Mouse (Mus musculus) C2C12 (cell line): ENCODE results near the gene Hinfp. TPM values are rescaled to one million over a fixed set of nuclear protein-coding genes. Genes with fewer than 3 reads are reported as not detected.
A peak's percentile ranks its signal among the peaks of the same experiment; 100 is the strongest.

Source experiments
- H3K27me3 ChIP-seq: one replicate; pipeline ENCODE4 v1.6.1; 2011; ENCODE audit not compliant: control insufficient read depth, insufficient read depth, insufficient read length
- H3K36me3 ChIP-seq: one replicate; pipeline ENCODE4 v1.6.1; 2011; ENCODE audit not compliant: control insufficient read depth, insufficient read depth
- H3K4me3 ChIP-seq: one replicate; pipeline ENCODE4 v1.5.1; 2011; ENCODE audit warnings: mild to moderate bottlenecking, control low read depth; ENCODE audit not compliant: poor library complexity, insufficient read depth, severe bottlenecking
- H3K79me2 ChIP-seq: one replicate; pipeline ENCODE4 v1.6.1; 2011; ENCODE audit not compliant: control insufficient read depth, insufficient read depth
- H3K79me3 ChIP-seq: one replicate; pipeline ENCODE4 v1.6.1; 2011; ENCODE audit warnings: low read depth, control low read depth
- H3ac ChIP-seq: one replicate; pipeline ENCODE3; 2011; ENCODE audit warnings: low read depth; ENCODE audit not compliant: control insufficient read depth, insufficient read length
- CEBPB ChIP-seq: IDR thresholded peaks from one replicate; pipeline ENCODE4 v1.6.1; 2011; ENCODE audit warnings: low read depth, mild to moderate bottlenecking, control low read depth, moderate library complexity
- CTCF ChIP-seq: IDR thresholded peaks from one replicate; pipeline ENCODE4 v1.5.1; 2011; ENCODE audit not compliant: control insufficient read depth, insufficient read depth, insufficient read length
- FOSL1 ChIP-seq: IDR thresholded peaks from one replicate; pipeline ENCODE4 v1.8.0; 2011; ENCODE audit warnings: mild to moderate bottlenecking, low read length; ENCODE audit not compliant: poor library complexity, insufficient read depth, severe bottlenecking
- MAX ChIP-seq: IDR thresholded peaks from one replicate; pipeline ENCODE4 v1.6.1; 2011; ENCODE audit warnings: mild to moderate bottlenecking, control low read depth
- MYOD1 ChIP-seq: IDR thresholded peaks from one replicate; pipeline ENCODE4 v1.6.1; 2011; ENCODE audit warnings: low read depth; ENCODE audit not compliant: control insufficient read depth, insufficient read length
- MYOG ChIP-seq: IDR thresholded peaks from one replicate; pipeline ENCODE4 v1.6.1; 2011; ENCODE audit not compliant: control insufficient read depth, insufficient read length; ENCODE audit errors: extremely low read depth
- USF1 ChIP-seq: IDR thresholded peaks from one replicate; pipeline ENCODE4 v1.6.1; 2011; ENCODE audit warnings: low read depth, mild to moderate bottlenecking, control low read depth, moderate library complexity
- polyA plus RNA-seq: library from polyadenylated mRNA; unstranded; fragments of >200 nt; fragmentation: generic; extraction: Trizol; gene quantifications from one replicate; pipeline ENCODE4 v1.2.1, GENCODE M21; 2012; ENCODE audit warnings: missing spikeins

Gene Hinfp
- polyA plus RNA-seq, 1 experiment, result 9.1 TPM

DNA sequence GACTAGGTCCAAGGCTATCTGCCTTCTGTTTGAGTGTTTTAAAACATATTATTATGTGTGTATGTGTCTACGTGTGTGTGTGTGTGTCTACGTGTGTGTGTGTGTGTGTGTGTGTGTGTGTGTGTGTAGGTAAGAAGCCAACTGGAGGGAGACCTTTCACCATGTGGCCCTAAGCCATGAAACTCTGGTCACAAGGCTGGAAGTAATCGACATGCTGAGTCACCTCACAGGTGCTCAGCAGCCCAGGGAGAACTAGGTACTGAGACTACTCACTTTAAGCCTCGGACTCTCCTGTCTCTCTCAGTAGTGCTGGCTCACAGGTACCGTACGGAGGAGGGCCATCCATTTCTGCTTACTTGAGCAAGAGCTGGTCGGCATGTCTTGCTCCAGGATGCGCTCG, 41.7 kb upstream of the Hinfp start:
- H3K4me3 ChIP-seq, result no peak overlapping the region
- H3K79me2 ChIP-seq, result peaks cover 15% of the 10 kb centered on the region
- no peak overlapping the region for H3ac ChIP-seq
- no peaks in the 10 kb centered on the region for H3K27me3 ChIP-seq
- TF ChIP-seq MYOG (no peak), MAX (no peak), USF1 (no peak), MYOD1 (no peak), CTCF (no peak), CEBPB (no peak), FOSL1 (no peak)
- H3K36me3 ChIP-seq, result peaks cover 33% of the 10 kb centered on the region
- H3K79me3 ChIP-seq, result peaks cover 7% of the 10 kb centered on the region

DNA sequence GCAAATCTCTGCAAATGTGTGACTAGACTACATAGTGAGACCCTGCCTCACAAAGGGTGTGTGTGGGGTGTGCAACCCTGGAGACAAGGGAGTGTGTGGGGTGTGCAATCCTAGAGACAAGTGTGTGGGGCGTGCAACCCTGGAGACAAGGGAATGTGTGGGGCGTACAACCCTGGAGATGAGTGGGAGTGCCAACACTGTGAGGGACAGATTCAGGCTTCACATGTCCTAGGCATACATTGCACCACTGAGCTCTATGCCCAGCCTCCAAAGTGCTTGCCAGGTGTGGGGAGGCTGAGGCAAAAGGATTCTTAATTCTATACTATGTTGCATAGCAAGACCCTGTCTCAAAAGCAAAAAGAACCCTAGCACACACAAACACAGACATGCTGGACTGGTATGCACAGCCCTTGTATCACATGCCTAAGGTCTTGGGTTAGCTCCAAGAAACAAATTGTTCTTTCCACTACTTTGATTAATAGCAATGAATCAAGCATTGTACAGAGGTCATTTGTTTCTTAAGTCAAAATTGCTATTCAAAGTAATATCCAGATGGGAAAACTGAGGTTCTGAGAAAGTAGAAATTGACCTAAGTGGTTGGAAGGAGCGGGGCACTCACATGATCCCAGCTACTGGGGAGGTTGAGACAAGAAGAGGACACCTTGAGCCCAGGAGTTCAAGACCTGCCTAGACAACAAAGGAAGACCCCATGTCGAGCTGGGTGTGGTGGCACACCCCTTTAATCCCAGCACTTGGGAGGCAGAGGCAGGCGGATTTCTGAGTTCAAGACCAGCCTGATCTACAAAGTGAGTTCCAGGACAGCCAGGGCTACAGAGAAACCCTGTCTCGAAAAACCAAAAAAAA, 40.3 kb upstream of the Hinfp start:
- TF ChIP-seq FOSL1 (no peak), CEBPB (no peak), USF1 (no peak), MYOG (no peak), MAX (no peak)

DNA sequence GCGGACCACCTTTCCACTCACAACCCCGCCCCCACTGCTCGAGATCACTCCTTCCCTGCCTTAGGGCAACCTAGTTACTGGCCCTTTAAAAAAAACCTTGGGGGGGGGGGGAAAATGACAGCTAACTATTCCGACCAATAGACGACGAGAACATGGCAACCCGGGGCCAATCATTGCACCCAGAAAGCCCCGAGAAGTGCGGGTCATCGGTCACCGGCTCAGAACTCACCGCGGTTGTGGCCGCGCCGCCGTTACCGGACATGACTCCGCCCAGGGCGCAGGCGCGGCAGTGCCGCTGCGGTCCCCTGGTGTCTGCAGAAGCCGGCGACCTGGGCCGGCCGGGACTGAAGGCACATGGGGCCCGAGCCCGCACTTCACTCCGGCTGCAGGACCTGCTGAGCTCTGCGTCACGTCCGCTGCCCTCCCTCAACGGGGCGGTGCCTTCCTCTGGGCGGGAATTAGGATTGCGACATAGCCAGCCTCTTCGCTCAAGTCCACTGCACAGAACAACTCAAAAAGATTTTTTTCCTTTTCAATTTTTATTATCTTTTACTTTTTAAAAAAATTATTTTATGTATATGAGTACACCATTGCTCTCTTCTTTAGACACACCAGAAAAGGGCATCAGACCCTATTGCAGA, 38.4 kb upstream of the Hinfp start, which contains the start of gene Hmbs:
Gene Hmbs (minus strand): TSS at position 448 of the 641 bp plus-strand sequence.
- Histone ChIP-seq H3K27me3 (no peaks in the 10 kb centered on the region), H3K79me3 (peaks cover 15% of the 10 kb centered on the region), H3ac (peak within 1 kb of the TSS; percentile 85), H3K36me3 (peaks cover 32% of the 10 kb centered on the region), H3K79me2 (peaks cover 21% of the 10 kb centered on the region), H3K4me3 (peak within 1 kb of the TSS; percentile 49)
- TF ChIP-seq FOSL1 (no peak), MAX (peak; percentile 13), CEBPB (peak; percentile 99)

More for the DNA sequence above, 40.3 kb upstream of the Hinfp start:
- Histone ChIP-seq H3ac (no peak overlapping the region), H3K36me3 (peaks cover 29% of the 10 kb centered on the region), H3K27me3 (no peaks in the 10 kb centered on the region), H3K79me3 (peaks cover 12% of the 10 kb centered on the region), H3K4me3 (no peak overlapping the region), H3K79me2 (peaks cover 21% of the 10 kb centered on the region)

DNA sequence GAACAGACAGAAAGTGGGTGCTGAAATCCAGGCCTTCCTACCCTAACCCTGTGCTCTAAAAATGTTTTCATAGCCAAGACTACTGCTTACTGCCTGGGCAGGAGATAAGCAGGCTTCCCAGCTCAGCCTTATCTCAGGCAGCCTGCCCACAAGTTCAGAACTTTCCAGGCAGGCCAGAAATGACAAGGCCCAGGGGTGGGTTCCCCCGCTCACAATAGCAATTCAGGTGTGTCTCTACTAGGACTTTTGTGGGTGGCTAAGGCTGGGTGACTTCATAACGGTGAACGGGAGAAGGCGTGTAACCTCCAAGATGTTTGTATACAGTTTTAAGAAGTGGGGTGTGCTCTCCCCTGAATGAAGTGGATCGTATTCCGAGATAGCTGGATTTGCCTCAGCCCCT, 37.8 kb upstream of the Hinfp start:
- peaks cover 15% of the 10 kb centered on the region for H3K79me3 ChIP-seq
- TF ChIP-seq FOSL1, result no peak
- no peak for TF ChIP-seq CEBPB
- TF ChIP-seq MYOD1, result no peak
- H3K4me3 ChIP-seq, result peak overlapping the region; percentile 49
- H3K27me3 ChIP-seq, result no peaks in the 10 kb centered on the region
- peaks cover 28% of the 10 kb centered on the region for H3K36me3 ChIP-seq
- H3ac ChIP-seq, result peak overlapping the region; percentile 19
- peaks cover 21% of the 10 kb centered on the region for H3K79me2 ChIP-seq

DNA sequence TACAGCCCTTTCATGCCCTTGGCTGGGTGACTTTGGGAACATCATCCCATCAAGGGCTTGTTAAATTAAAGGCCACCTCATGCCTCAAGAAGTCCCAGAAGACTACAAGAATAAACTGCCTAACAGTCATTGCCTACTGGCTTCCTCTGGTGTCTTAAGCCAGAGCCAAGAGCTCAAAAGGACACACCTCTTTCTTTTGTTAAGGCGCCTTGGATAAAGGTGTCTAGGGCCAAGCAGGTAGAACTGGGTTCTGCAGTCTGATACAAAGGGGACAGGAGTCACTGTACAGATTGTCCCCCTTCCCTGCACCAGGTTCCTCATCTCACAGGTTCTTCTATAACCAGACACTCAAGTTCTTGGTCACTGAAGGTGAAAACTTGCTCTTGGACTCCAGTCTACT, 37.1 kb upstream of the Hinfp start:
- TF ChIP-seq MYOD1 (no peak), MAX (no peak), CTCF (no peak), FOSL1 (no peak), MYOG (no peak), CEBPB (no peak), USF1 (no peak)
- H3K27me3 ChIP-seq, result no peaks in the 10 kb centered on the region
- no peak overlapping the region for H3ac ChIP-seq
- no peak overlapping the region for H3K4me3 ChIP-seq
- H3K36me3 ChIP-seq, result peaks cover 25% of the 10 kb centered on the region
- H3K79me2 ChIP-seq, result peaks cover 26% of the 10 kb centered on the region
- H3K79me3 ChIP-seq, result peaks cover 15% of the 10 kb centered on the region

DNA sequence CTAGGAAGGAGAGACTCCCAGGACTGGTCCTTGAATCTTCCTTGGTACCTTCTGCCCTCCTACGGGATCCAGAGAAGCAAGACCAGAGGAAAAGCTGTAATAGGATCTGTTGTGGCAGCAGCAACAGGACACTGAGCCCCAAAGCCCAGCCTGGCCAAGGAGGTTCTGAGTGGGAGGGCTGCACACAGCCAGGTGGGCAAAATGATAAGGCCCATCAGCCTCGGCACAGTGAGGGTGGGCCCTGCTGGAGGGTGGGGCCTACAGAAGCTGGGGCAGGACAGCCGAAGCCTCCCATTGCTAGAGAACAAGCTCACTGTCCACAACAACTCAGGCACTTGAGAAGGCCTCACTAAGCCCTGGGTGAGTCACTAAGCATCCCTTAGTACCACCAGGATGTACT, 36.7 kb upstream of the Hinfp start:
- Histone ChIP-seq H3K79me2 (peaks cover 30% of the 10 kb centered on the region), H3K27me3 (no peaks in the 10 kb centered on the region), H3K79me3 (peaks cover 15% of the 10 kb centered on the region), H3K4me3 (no peak overlapping the region), H3K36me3 (peaks cover 25% of the 10 kb centered on the region), H3ac (peak overlapping the region; percentile 4)
- TF ChIP-seq CTCF, result no peak
- TF ChIP-seq MYOD1, result no peak
- no peak for TF ChIP-seq MAX
- TF ChIP-seq CEBPB, result no peak
- no peak for TF ChIP-seq MYOG
- no peak for TF ChIP-seq FOSL1
- no peak for TF ChIP-seq USF1
